Mouse (Mus musculus): ENCODE measurements around the gene Nkd2. TPM values are rescaled to one million over a fixed set of nuclear protein-coding genes. Genes with fewer than 3 reads are reported as not detected.

Gene Nkd2
- polyA plus RNA-seq, 1 experiment from 2014 or later, result 2.4 TPM

DNA sequence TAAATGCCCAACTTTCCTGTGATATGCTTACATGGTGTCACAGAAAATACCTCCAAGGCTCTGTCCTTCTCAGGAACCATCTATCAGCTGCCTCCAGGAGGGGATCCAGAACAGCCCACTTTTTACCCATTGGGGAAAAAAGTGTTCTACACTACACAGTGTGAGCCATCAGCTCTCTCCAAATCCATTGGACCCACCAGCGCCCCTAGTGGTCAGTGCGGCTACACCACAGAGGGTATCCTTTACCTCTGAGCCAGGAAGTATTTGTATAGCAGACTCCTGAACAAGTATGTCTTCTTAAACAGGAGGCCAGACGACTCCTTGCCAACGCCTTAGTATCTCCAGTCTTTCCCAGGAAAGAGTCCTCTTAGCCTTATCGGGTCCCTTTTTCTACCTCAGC, 32.4 kb upstream of the Nkd2 start:
- ATAC-seq (ENCODE audit: insufficient number of reproducible peaks, insufficient read depth, low FRiP score, low read depth), result no peak

DNA sequence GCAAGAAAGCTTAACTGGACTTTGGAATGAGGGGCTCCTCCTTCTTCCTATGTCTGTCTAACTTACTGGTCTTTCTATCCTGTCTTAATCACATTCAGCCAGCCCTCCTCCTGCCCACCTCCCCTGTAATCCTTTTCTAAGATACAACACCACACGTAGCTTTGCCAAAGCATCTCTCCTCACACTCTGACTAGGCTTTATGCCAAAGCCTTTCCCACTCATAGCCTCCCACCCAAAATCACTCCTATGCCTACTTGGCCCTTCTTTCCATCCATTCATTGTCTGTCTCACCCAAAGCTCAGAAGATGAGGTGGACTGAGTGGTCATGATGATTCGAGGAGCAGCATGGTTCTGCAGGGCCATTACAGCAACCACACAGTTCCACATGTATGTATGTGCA, 24.7 kb upstream of the Nkd2 start:
- Histone ChIP-seq H3K4me2 (ENCODE audit: low read length) (no peak overlapping the region), H3K4me1 (ENCODE audit: control insufficient read depth in 2 of 2, insufficient read depth in 2 of 2, low read length in 2 of 2) (no peaks in the 10 kb centered on the region), H3K27me3 (ENCODE audit: control insufficient read depth, insufficient read depth, low read length) (no peaks in the 10 kb centered on the region), H3K27ac (replicated peaks in 1 of 2; ENCODE audit: control insufficient read depth in 1 of 2, insufficient read depth in 1 of 2, low read depth in 2 of 2, low read length in 2 of 2) (no peak overlapping the region), H3K9me3 (ENCODE audit: control insufficient read depth, low read length) (no peaks in the 10 kb centered on the region), H3K9ac (ENCODE audit: low read length) (no peak overlapping the region), H3K4me3 (ENCODE audit: control insufficient read depth in 1 of 2, insufficient read depth in 1 of 2, low read depth in 1 of 2, low read length in 2 of 2) (no peak overlapping the region), H3K36me3 (ENCODE audit: control insufficient read depth, insufficient read depth, low read length) (no peaks in the 10 kb centered on the region)
- ATAC-seq (ENCODE audit: insufficient number of reproducible peaks, insufficient read depth, low FRiP score, low read depth), result no peak
- WGBS, result 72% methylated on average over 2 of the region's 2 CpGs

More for the DNA sequence above, 32.4 kb upstream of the Nkd2 start:
- Histone ChIP-seq H3K36me3 (ENCODE audit: control insufficient read depth, insufficient read depth, low read length) (no peaks in the 10 kb centered on the region), H3K27ac (replicated peaks in 1 of 2; ENCODE audit: control insufficient read depth in 1 of 2, insufficient read depth in 1 of 2, low read depth in 2 of 2, low read length in 2 of 2) (no peak overlapping the region), H3K9ac (ENCODE audit: low read length) (no peak overlapping the region), H3K9me3 (ENCODE audit: control insufficient read depth, low read length) (no peaks in the 10 kb centered on the region), H3K4me2 (ENCODE audit: low read length) (no peak overlapping the region), H3K4me1 (ENCODE audit: control insufficient read depth in 2 of 2, insufficient read depth in 2 of 2, low read length in 2 of 2) (no peaks in the 10 kb centered on the region), H3K27me3 (ENCODE audit: control insufficient read depth, insufficient read depth, low read length) (no peaks in the 10 kb centered on the region), H3K4me3 (ENCODE audit: control insufficient read depth in 1 of 2, insufficient read depth in 1 of 2, low read depth in 1 of 2, low read length in 2 of 2) (no peak overlapping the region)
- 76% methylated on average over 5 of the region's 5 CpGs for WGBS

DNA sequence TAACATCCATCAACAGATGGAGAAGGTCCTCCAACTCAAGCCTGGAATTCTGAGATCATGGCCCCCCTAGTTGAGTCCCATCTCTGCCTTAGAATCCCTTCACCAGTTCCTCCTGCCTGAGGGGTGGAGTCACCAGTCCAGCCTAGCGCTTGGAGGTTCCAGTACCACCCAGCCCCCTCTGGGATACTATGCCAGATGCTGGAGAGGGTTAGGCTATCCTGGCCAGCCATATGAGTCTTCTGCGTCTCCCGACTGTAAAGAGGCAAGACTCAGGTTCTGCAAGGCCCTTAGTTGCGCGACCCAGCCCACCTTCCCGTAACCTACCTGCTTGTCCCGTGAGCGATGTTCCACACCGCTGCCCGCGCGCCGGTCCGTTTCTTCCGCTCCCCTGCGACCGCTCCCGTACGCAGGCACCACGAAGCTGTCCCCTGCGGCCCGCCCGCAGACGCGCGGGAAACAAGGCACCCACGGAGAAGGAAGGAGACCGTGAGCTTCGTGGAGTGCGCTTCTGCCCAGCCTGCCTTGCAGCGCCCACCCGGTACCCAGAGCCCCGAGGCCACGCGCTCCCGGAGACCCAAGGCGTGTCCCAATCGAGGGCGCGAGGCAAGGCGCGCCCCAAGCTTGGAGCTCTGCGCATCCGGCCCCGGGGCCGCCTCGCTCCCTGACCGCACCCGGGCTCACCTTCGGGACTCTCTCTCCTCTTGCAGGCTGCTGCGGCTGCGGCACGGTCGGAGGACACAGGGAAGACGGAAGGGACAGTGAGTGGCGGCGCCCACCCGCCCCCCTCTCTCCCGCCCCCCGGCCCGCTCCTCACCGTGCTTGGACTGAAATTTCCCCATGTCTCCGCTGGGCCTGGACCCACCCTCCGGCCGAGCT, 604 bp downstream of the Nkd2 start:
- Histone ChIP-seq H3K9me3 (ENCODE audit: control insufficient read depth, low read length) (no peaks in the 10 kb centered on the region), H3K9ac (ENCODE audit: low read length) (peak overlapping the region; percentile 77), H3K4me1 (ENCODE audit: control insufficient read depth in 2 of 2, insufficient read depth in 2 of 2, low read length in 2 of 2) (peaks cover 7 to 10% of the 10 kb centered on the region in 2 experiments; a peak in 2 of 4 replicates), H3K27me3 (ENCODE audit: control insufficient read depth, insufficient read depth, low read length) (peaks cover 29% of the 10 kb centered on the region; the same call in 1 of the 2 replicates), H3K27ac (replicated peaks in 1 of 2; ENCODE audit: control insufficient read depth in 1 of 2, insufficient read depth in 1 of 2, low read depth in 2 of 2, low read length in 2 of 2) (no peak overlapping the region), H3K36me3 (ENCODE audit: control insufficient read depth, insufficient read depth, low read length) (no peaks in the 10 kb centered on the region), H3K4me3 (ENCODE audit: control insufficient read depth in 1 of 2, insufficient read depth in 1 of 2, low read depth in 1 of 2, low read length in 2 of 2) (peak overlapping the region; percentile 72), H3K4me2 (ENCODE audit: low read length) (peak overlapping the region; percentile 96)
- ATAC-seq (ENCODE audit: insufficient number of reproducible peaks, insufficient read depth, low FRiP score, low read depth), result 0 out of 2 replicates have a peak, but pooled peaks have one; percentile 3
- 2% methylated on average over 55 of the region's 65 CpGs for WGBS

DNA sequence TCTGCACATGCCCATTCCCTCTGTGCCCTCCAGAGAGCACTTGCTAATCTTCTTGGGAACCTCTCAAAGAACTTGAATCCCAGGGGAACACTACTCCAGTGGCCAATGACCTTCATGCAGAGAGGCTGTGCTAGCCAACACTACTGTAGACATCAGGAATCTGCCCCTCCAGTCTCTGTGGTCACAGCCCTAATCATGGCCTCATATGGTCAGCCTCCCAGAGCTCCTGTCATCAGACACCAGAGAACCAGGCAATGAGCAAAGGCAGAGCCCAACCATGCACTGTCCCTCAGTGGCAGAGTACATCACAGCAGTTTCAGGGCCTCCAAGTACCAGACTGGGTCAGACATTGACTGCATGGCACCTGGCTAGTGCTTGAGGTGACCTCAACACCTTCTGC, 4.7 kb downstream of the Nkd2 start:
- H3K9me3 ChIP-seq (ENCODE audit: control insufficient read depth, low read length), result no peaks in the 10 kb centered on the region
- H3K27ac ChIP-seq (replicated peaks in 1 of 2; ENCODE audit: control insufficient read depth in 1 of 2, insufficient read depth in 1 of 2, low read depth in 2 of 2, low read length in 2 of 2), result peak overlapping the region; percentile 66 to 72
- H3K4me1 ChIP-seq (ENCODE audit: control insufficient read depth in 2 of 2, insufficient read depth in 2 of 2, low read length in 2 of 2), result peaks cover 8 to 12% of the 10 kb centered on the region in 2 experiments; a peak in 3 of 4 replicates
- peaks cover 23% of the 10 kb centered on the region; the same call in 1 of the 2 replicates for H3K27me3 ChIP-seq (ENCODE audit: control insufficient read depth, insufficient read depth, low read length)
- H3K4me2 ChIP-seq (ENCODE audit: low read length), result no peak overlapping the region
- H3K9ac ChIP-seq (ENCODE audit: low read length), result no peak overlapping the region
- peak; percentile 80 for ATAC-seq (ENCODE audit: insufficient number of reproducible peaks, insufficient read depth, low FRiP score, low read depth)
- H3K4me3 ChIP-seq (ENCODE audit: control insufficient read depth in 1 of 2, insufficient read depth in 1 of 2, low read depth in 1 of 2, low read length in 2 of 2), result no peak overlapping the region
- no peaks in the 10 kb centered on the region for H3K36me3 ChIP-seq (ENCODE audit: control insufficient read depth, insufficient read depth, low read length)

DNA sequence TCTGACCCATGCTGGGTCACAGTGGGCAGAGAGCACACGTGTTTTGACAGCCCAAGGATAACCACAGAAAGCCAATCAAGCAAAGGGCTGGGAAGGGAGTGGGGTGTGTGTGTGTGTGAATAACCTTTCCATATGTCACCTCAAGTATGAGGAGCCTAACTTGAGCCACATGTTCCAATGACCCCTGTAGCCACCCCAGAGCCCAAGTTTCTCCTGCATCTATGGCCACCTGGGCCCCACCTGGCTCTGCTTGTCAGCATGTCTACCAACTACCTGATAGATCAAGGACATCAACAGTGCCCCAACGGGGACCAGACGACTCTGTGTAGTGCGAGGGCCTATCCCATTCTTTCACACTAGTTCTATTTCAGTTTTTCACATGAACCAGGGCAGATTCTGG, 7.7 kb downstream of the Nkd2 start:
- no peak overlapping the region for H3K4me3 ChIP-seq (ENCODE audit: control insufficient read depth in 1 of 2, insufficient read depth in 1 of 2, low read depth in 1 of 2, low read length in 2 of 2)

DNA sequence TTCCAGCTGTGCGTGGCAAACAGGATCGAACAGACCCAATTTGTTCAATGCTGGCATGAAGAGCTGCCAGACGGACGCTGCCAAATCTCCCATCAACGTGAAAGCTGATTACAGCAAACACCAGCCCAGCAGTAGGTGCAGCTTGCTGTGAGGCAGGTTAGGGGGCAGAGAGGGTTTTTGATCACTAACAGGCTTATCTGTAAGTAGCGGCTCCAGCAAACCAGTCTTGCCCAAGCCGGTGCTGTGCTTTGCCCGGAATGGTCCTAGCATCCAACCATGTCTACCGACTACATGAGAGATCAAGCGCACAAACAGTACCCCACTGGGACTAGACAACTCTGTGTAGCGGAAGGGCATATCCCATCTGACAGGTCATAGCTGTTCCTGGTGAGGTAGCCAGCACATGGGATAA, 8.3 kb downstream of the Nkd2 start:
- no peaks in the 10 kb centered on the region for H3K9me3 ChIP-seq (ENCODE audit: control insufficient read depth, low read length)
- H3K9ac ChIP-seq (ENCODE audit: low read length), result no peak overlapping the region
- no peak overlapping the region for H3K4me2 ChIP-seq (ENCODE audit: low read length)
- H3K4me3 ChIP-seq (ENCODE audit: control insufficient read depth in 1 of 2, insufficient read depth in 1 of 2, low read depth in 1 of 2, low read length in 2 of 2), result no peak overlapping the region
- H3K27me3 ChIP-seq (ENCODE audit: control insufficient read depth, insufficient read depth, low read length), result no peaks in the 10 kb centered on the region
- H3K36me3 ChIP-seq (ENCODE audit: control insufficient read depth, insufficient read depth, low read length), result no peaks in the 10 kb centered on the region
- 71% methylated on average over 11 of the region's 11 CpGs for WGBS
- H3K27ac ChIP-seq (replicated peaks in 1 of 2; ENCODE audit: control insufficient read depth in 1 of 2, insufficient read depth in 1 of 2, low read depth in 2 of 2, low read length in 2 of 2), result no peak overlapping the region
- peaks cover 14 to 23% of the 10 kb centered on the region in 2 experiments for H3K4me1 ChIP-seq (ENCODE audit: control insufficient read depth in 2 of 2, insufficient read depth in 2 of 2, low read length in 2 of 2)
- ATAC-seq (ENCODE audit: insufficient number of reproducible peaks, insufficient read depth, low FRiP score, low read depth), result no peak

More for the DNA sequence above, 7.7 kb downstream of the Nkd2 start:
- Histone ChIP-seq H3K9ac (ENCODE audit: low read length) (no peak overlapping the region), H3K4me2 (ENCODE audit: low read length) (no peak overlapping the region), H3K9me3 (ENCODE audit: control insufficient read depth, low read length) (no peaks in the 10 kb centered on the region), H3K27me3 (ENCODE audit: control insufficient read depth, insufficient read depth, low read length) (no peaks in the 10 kb centered on the region), H3K4me1 (ENCODE audit: control insufficient read depth in 2 of 2, insufficient read depth in 2 of 2, low read length in 2 of 2) (peaks cover 14 to 23% of the 10 kb centered on the region in 2 experiments), H3K27ac (replicated peaks in 1 of 2; ENCODE audit: control insufficient read depth in 1 of 2, insufficient read depth in 1 of 2, low read depth in 2 of 2, low read length in 2 of 2) (no peak overlapping the region), H3K36me3 (ENCODE audit: control insufficient read depth, insufficient read depth, low read length) (no peaks in the 10 kb centered on the region)
- WGBS, result 76% methylated on average over 4 of the region's 4 CpGs
- ATAC-seq (ENCODE audit: insufficient number of reproducible peaks, insufficient read depth, low FRiP score, low read depth), result no peak

DNA sequence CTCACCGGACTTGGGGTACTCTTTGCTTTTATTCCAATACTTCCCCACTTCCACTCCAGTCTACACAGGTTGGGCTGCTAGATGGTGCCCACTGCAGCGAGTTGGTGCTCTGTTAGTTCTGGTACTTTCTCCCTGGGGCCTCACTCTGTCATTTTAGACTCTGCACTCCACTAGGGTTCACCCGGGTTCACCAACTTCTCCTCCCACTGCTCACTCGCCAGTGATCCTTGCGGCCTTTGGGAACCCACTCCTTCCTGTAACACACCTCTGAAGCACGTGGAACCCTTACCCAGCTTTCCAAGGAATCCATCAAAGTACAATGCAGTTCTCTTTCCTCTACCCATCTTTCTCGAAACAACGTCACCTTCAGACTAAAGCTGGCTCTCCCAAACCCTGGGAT, 9.7 kb downstream of the Nkd2 start:
- H3K4me3 ChIP-seq (ENCODE audit: control insufficient read depth in 1 of 2, insufficient read depth in 1 of 2, low read depth in 1 of 2, low read length in 2 of 2), result no peak overlapping the region
- no peak for ATAC-seq (ENCODE audit: insufficient number of reproducible peaks, insufficient read depth, low FRiP score, low read depth)
- 83% methylated on average over 8 of the region's 8 CpGs for WGBS
- H3K4me2 ChIP-seq (ENCODE audit: low read length), result no peak overlapping the region
- no peaks in the 10 kb centered on the region for H3K9me3 ChIP-seq (ENCODE audit: control insufficient read depth, low read length)
- no peak overlapping the region for H3K9ac ChIP-seq (ENCODE audit: low read length)
- H3K4me1 ChIP-seq (ENCODE audit: control insufficient read depth in 2 of 2, insufficient read depth in 2 of 2, low read length in 2 of 2), result peaks cover 15 to 23% of the 10 kb centered on the region in 2 experiments
- H3K36me3 ChIP-seq (ENCODE audit: control insufficient read depth, insufficient read depth, low read length), result no peaks in the 10 kb centered on the region
- H3K27me3 ChIP-seq (ENCODE audit: control insufficient read depth, insufficient read depth, low read length), result no peaks in the 10 kb centered on the region
- no peak overlapping the region for H3K27ac ChIP-seq (replicated peaks in 1 of 2; ENCODE audit: control insufficient read depth in 1 of 2, insufficient read depth in 1 of 2, low read depth in 2 of 2, low read length in 2 of 2)
